ENCODE assay signal across 8 mouse cellular contexts in genomic region chr12:33956576-33957399, GRCm38 (mm10). TPM values are rescaled to one million over a fixed set of nuclear protein-coding genes. Genes with fewer than 3 reads are reported as not detected.
DNase-seq lines count a peak whose midpoint lies in the region; ATAC-seq lines count a peak whose summit lies in the region.

No protein-coding gene starts in this region.

- peak overlapping the region; percentile 65 for H3K9ac ChIP-seq in embryonic facial prominence, embryonic 12.5 days
- no peak overlapping the region for H3K9ac ChIP-seq in hindbrain, embryonic 14.5 days
- H3K9ac ChIP-seq in midbrain, embryonic 16.5 days (ENCODE audit: low read depth, low read length), result no peak overlapping the region

- H3K4me1 ChIP-seq in embryonic facial prominence, embryonic 12.5 days, result peaks cover 4% of the 10 kb centered on the region; the same call in 1 of the 2 replicates
- peaks cover 7% of the 10 kb centered on the region; the same call in 1 of the 2 replicates for H3K4me1 ChIP-seq in hindbrain, embryonic 14.5 days (replicated peaks; ENCODE audit: control insufficient read depth, insufficient read depth, low read length)
- peaks cover 19% of the 10 kb centered on the region for H3K4me1 ChIP-seq in midbrain, embryonic 16.5 days (ENCODE audit: control insufficient read depth, insufficient read depth, low read length)

- no peaks in the 10 kb centered on the region for H3K36me3 ChIP-seq in embryonic facial prominence, embryonic 12.5 days
- H3K36me3 ChIP-seq in hindbrain, embryonic 14.5 days (replicated peaks; ENCODE audit: control insufficient read depth, insufficient read depth), result no peaks in the 10 kb centered on the region
- H3K36me3 ChIP-seq in midbrain, embryonic 16.5 days (ENCODE audit: control insufficient read depth, insufficient read depth, low read length), result no peaks in the 10 kb centered on the region

- H3K27ac ChIP-seq in embryonic facial prominence, embryonic 12.5 days, result peak overlapping the region; percentile 100
- H3K27ac ChIP-seq in hindbrain, embryonic 14.5 days, result no peak overlapping the region
- no peak overlapping the region for H3K27ac ChIP-seq in midbrain, embryonic 16.5 days (ENCODE audit: low read length)

- peak; percentile 5; the same call in 1 of the 2 replicates for ATAC-seq in embryonic facial prominence, embryonic 12.5 days (ENCODE audit: insufficient number of reproducible peaks, insufficient read depth, low FRiP score, low TSS enrichment)
- no peak for ATAC-seq in hindbrain, embryonic 14.5 days (ENCODE audit: low FRiP score)
- peak; percentile 23 for ATAC-seq in midbrain, embryonic 16.5 days
- ATAC-seq in frontal cortex, adult (ENCODE audit: low TSS enrichment), result no peak
- no peak for ATAC-seq in CD4-positive, CD25-positive, alpha-beta regulatory T cell, adult 4 months

- DNase-seq in embryo, embryonic 10 days (ENCODE audit: low spot score), result peak; percentile 41
- no peak for DNase-seq in embryo, embryonic 11 days
- DNase-seq in 3134 (ENCODE audit: extremely low read depth, insufficient read length, low spot score), result peak; percentile 18
- peak; percentile 43 for DNase-seq in hindbrain, embryonic 14.5 days (ENCODE audit: low spot score)

- peak overlapping the region; percentile 63 for H3K4me2 ChIP-seq in embryonic facial prominence, embryonic 12.5 days (replicated peaks)
- H3K4me2 ChIP-seq in hindbrain, embryonic 14.5 days (replicated peaks), result peak overlapping the region; percentile 64
- H3K4me2 ChIP-seq in midbrain, embryonic 16.5 days (ENCODE audit: low read length), result peak overlapping the region; percentile 83

- H3K4me3 ChIP-seq in embryonic facial prominence, embryonic 12.5 days, result peak overlapping the region; percentile 93
- H3K4me3 ChIP-seq in hindbrain, embryonic 14.5 days (replicated peaks; ENCODE audit: low read length), result peak overlapping the region; percentile 42
- peak overlapping the region; percentile 52 for H3K4me3 ChIP-seq in midbrain, embryonic 16.5 days (ENCODE audit: low read depth, low read length)

- no peaks in the 10 kb centered on the region for H3K9me3 ChIP-seq in embryonic facial prominence, embryonic 12.5 days
- no peaks in the 10 kb centered on the region for H3K9me3 ChIP-seq in hindbrain, embryonic 14.5 days (ENCODE audit: control insufficient read depth, low read length)
- no peaks in the 10 kb centered on the region for H3K9me3 ChIP-seq in midbrain, embryonic 16.5 days (replicated peaks; ENCODE audit: control insufficient read depth, low read length, poor library complexity, severe bottlenecking)

- WGBS in embryonic facial prominence, embryonic 12.5 days, result under 1% methylated on average over 43 of the region's 43 CpGs
- under 1% methylated on average over 42 of the region's 43 CpGs for WGBS in hindbrain, embryonic 14.5 days
- WGBS in midbrain, embryonic 16.5 days, result 1% methylated on average over 42 of the region's 43 CpGs

- 0 out of 2 replicates have a peak, but pooled peaks cover 5% of the 10 kb centered on the region for H3K27me3 ChIP-seq in embryonic facial prominence, embryonic 12.5 days
- H3K27me3 ChIP-seq in hindbrain, embryonic 14.5 days (ENCODE audit: control insufficient read depth, insufficient read depth, low read length), result peaks cover 84% of the 10 kb centered on the region
- H3K27me3 ChIP-seq in midbrain, embryonic 16.5 days (ENCODE audit: control insufficient read depth, insufficient read depth, low read depth, low read length), result peaks cover 48% of the 10 kb centered on the region

RNA-seq across cellular contexts. Expression of gene Twist1, which starts 0.7 kb away (rescaled TPM):
- 79.1 and 85.3 TPM in 2 replicates for polyA plus RNA-seq in embryonic facial prominence, embryonic 12.5 days (2016; fragmentation: Nextera tagmentation; extraction: Ambion mirVana)
- polyA plus RNA-seq in hindbrain, embryonic 14.5 days (2014; fragmentation: Nextera tagmentation; extraction: Ambion mirVana), result 1.5 and 1.9 TPM in 2 replicates
- polyA plus RNA-seq in midbrain, embryonic 16.5 days (2015; fragmentation: Nextera tagmentation; extraction: Ambion mirVana), result 0.69 and 1.3 TPM in 2 replicates
- not detected for polyA plus RNA-seq in CD4-positive, CD25-positive, alpha-beta regulatory T cell, adult 4 months (2017; shearing (Covaris generic))

RNA-seq across cellular contexts. Expression of gene Ferd3l, which starts 28.6 kb away (rescaled TPM):
- 0.19 TPM in 1 of 2 replicates, not detected in the other for polyA plus RNA-seq in embryonic facial prominence, embryonic 12.5 days (2016; fragmentation: Nextera tagmentation; extraction: Ambion mirVana)
- 0.68 TPM in 1 of 2 replicates, not detected in the other for polyA plus RNA-seq in hindbrain, embryonic 14.5 days (2014; fragmentation: Nextera tagmentation; extraction: Ambion mirVana)
- polyA plus RNA-seq in midbrain, embryonic 16.5 days (2015; fragmentation: Nextera tagmentation; extraction: Ambion mirVana), result 0.43 and 1.3 TPM in 2 replicates
- polyA plus RNA-seq in CD4-positive, CD25-positive, alpha-beta regulatory T cell, adult 4 months (2017; shearing (Covaris generic)), result not detected

Comparison
In these comparisons a context has a peak if more than half of its experiments do, and no peak if none do; other contexts are left out.
1. ATAC-seq: peak in embryonic facial prominence, embryonic 12.5 days (single experiment) and midbrain, embryonic 16.5 days (single experiment); none in hindbrain, embryonic 14.5 days (single experiment), frontal cortex, adult (single experiment) and CD4-positive, CD25-positive, alpha-beta regulatory T cell, adult 4 months (single experiment).
2. H3K4me3 ChIP-seq: peak in every context shown above with its lines; median percentile 93 in embryonic facial prominence, embryonic 12.5 days; 52 in midbrain, embryonic 16.5 days; 42 in hindbrain, embryonic 14.5 days.
3. RNA of gene Twist1, which starts 0.7 kb away (polyA plus RNA-seq): 79.1 to 85.3 TPM in embryonic facial prominence, embryonic 12.5 days; 1.5 to 1.9 TPM in hindbrain, embryonic 14.5 days, 0.69 to 1.3 TPM in midbrain, embryonic 16.5 days and not detected in CD4-positive, CD25-positive, alpha-beta regulatory T cell, adult 4 months; every median in the first group is over 10 times any median in the second.
4. Peak in every context shown above with its lines, with median percentiles within 50 percentile points of each other: H3K4me2 ChIP-seq.